Mouse (Mus musculus): ENCODE measurements around the gene Fam222a.

Gene Fam222a

DNA sequence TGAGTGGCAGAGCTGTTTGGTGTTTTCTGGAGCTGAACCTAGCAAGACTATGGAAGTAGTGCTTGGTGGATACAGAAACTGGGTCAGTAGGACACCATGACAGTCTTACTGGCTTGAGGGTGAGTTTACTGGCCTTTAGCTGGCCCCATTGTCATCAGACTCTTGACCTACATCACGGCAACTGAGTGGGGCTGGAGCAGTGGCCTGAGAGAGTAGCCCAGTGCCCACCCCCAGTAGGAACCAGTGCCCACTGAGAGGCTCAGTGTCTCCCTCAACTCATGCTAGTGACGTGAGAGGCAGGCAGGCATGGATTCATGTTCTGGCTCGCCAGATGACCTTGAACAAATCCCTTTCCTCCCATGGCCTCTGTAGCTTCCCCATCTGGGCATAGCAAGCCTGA is 15.2 kb downstream of the Fam222a start:
- in situ Hi-C loops (cut with MseI, MboI) = no loop called here

GRCm38 (mm10) chr5:114583490-114584175 is 15.8 kb downstream of the Fam222a start:
- in situ Hi-C loops (cut with MseI, MboI) = no loop called here

GRCm38 (mm10) chr5:114584293-114585104 is 16.7 kb downstream of the Fam222a start:
- in situ Hi-C loops (cut with MseI, MboI) = no loop called here

DNA sequence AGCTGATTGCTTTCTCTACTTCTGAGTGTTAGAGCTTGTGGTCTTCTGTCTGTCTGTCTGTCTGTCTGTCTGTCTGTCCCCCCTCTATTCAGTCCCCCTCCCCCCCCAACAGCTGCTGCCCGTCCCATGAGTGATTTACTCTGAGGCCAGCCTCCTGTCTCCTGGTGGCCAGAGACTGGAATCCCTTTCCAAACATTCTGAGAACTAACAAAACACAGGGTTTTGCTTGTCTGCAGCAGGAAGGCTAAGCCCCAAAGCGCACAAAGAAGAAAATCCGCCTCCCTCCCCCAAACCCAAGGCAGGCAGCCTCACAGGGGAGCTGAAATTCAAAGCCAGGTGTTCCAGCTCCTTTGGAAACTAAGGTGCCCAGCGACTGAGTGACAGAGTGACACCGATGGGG is 17.9 kb downstream of the Fam222a start:
- in situ Hi-C loops (cut with MseI, MboI) = no loop called here

DNA sequence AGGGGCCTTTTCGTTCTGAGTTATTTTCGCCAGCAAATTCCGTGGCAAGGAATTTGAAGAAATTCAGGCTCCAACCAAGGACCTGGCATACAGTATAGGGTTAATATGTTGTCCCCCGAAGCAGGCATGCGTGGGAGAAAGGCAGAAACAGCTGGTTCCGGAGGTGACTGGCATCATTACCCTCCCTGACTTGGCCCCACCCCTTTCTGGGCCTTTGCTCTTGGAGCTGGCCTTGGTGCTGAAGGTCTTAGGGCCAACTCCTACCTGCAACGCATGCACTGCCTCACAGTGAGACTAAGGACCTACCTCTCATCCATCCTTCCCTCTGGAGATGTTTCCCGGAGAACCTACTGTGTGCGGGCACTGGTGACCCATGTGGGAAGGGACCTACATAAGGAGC is 20.1 kb downstream of the Fam222a start:
- in situ Hi-C loops (cut with MseI, MboI) = no loop called here

GRCm38 (mm10) chr5:114588416-114588815 is 20.6 kb downstream of the Fam222a start:
- in situ Hi-C loops (cut with MseI, MboI) = no loop called here

DNA sequence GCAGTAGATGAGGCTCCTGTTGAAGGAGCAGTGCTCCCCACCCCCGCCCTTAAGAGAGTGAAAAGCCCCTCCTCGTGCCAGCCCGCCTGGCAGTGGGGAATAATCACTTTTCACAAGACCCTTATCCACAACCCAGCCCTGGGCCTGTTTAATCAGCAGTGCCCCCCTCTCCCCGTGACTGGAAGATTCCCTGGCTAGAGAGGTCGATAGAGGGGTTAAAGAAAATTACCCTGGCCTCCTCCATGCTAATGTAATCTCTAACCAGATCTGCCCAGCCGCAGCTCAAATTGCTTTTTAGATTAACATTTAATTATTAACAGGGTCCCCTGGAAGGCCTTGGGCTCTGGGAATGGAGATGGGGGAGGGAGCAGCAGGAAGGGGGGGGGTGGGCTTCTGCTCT is 21.2 kb downstream of the Fam222a start:
- in situ Hi-C loops (cut with MseI, MboI) = no loop called here

DNA sequence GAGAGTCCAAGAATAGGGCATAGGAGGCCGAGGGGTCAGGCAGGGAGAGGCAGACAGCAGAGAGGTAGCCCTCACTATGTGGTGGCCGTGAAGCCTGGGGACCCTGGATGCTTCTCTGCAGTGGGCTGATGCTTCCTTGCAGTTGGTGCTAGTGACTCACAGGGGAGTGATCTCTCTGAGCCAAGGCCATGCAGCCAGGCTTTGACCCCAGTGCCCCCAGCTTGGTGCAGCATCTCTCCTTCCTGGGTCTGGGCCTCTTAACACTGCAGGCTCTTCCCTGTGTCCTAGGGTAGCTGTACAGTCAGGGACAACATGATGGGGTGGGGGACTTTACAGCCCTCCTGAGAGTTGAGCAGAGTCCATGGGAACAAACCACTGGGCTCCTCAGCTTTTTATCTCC is 21.6 kb downstream of the Fam222a start:
- in situ Hi-C loops (cut with MseI, MboI) = no loop called here

DNA sequence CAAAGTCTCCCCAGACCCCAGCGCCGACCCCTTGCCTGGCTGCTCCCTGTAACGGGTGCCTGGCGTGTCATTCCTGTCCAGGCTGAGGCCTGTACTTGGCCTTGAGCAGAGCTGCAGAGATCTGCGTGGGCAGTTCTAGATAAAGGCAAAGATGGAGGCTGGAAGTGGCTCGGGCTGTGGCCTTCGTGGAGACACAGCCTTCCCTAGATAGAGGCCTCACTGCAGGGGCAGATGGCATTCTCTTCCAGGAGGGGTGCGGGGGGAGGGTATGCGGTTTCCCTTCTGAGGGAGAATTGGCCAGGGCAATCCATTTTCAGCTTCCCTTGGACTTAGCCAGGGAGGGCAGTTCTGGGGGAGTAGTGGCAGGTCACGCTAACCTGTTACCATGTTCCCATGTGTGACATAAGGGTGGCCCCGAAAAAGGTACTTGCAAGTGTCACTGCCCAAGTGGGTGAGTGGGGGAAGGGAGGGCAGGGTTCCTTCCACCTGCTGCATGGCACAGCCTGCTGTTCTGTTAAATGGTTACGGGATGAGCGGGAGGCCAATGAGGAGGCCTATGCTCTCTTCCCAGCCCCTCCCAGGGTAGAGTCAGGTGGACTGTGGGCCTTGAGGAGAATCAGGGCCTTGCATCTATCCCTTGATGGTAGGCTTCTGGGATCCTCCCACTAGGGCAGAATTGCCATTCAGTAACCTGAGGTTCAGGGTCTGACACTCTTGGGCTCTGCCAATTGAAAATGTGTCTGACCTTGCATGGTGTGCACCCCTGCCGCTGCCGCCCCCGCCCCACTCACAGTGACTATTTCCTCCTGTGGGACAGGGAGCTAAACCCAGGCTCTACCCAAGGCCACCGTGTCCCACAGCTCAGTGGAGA is 22.5 kb downstream of the Fam222a start:
- in situ Hi-C loops (cut with MseI, MboI) = no loop called here

GRCm38 (mm10) chr5:114591151-114591561 is 23.3 kb downstream of the Fam222a start:
- in situ Hi-C loops (cut with MseI, MboI) = no loop called here

GRCm38 (mm10) chr5:114592463-114593160 is 24.8 kb downstream of the Fam222a start:
- in situ Hi-C loops (cut with MseI, MboI) = no loop called here

DNA sequence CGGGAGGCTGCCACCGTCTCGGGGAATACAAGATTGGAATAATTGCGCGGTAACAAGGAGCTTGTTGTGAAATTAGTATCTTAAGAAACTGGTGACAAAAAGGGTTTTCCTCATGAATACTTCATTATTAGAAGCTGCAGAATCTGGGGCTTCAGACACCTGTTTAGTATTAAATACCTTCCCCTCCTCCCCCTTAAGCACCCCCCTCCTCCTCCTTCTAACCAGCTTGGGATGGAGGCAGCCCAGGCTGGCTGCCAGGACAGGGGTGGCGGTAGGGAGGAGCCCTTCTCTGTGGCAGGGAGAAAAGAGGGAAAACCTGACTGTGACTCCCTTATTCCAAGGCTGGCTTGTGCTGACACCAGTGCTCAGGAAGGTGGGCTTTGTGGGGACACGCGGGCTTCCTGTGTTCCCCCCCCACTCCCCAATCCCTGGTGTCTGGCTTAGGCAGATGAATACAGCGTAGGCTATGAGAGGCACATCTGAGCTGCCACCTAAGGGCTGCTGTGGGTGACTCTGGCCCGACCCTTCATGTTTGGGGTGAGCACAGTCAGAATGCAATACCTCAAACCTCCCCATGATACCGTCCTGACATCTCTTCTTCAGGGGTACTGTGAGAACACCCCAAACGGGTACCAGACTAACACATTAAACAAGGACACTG is 25.5 kb downstream of the Fam222a start:
- in situ Hi-C loops (cut with MseI, MboI) = no loop called here

DNA sequence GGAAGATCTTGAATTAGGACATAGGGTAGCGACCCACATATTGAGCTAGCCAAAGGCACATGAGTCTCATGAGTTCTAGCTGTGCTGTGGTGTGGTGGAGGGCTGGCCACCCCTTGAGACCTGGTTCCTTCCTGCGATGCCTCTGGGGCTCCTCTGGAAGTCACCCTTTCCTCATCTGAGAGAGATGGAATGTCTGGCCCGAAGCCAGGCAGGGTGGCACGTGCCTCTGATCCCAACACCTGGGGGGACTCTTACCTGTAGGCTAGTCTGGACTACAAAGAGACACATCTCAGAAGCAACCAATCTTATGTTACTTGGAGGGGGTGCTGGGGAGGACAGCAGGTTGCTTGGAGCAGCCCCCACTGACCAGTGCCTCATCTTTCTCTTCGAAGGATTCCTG is 26.1 kb downstream of the Fam222a start:
- in situ Hi-C loops (cut with MseI, MboI) = no loop called here

DNA sequence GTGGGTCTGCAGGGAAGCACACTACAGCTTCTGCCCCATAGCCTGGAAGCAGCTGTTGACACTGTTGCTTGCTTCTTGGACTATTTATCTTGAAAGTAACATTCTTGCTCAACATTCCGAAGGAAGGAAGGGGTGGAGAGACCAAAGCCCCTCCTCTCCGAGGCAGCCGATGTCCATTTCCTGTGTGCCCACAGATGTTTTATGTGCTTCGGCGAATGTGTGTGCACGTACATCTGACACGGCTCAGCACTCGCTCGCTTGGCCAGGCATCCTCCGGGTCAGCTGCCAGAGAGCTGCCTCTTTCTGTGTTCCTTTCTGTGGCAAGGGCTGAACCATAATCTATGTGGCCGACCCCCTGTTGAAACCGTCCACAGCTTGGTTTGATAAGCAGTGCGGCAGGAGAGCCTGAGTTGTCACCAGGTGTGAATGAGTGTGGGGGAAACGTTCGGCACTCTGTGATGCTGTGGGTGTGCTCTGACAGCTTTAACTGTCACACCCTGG is 27.0 kb downstream of the Fam222a start:
- in situ Hi-C loops (cut with MseI, MboI) = no loop called here

GRCm38 (mm10) chr5:114596604-114597003 is 28.8 kb downstream of the Fam222a start:
- in situ Hi-C loops (cut with MseI, MboI) = no loop called here

DNA sequence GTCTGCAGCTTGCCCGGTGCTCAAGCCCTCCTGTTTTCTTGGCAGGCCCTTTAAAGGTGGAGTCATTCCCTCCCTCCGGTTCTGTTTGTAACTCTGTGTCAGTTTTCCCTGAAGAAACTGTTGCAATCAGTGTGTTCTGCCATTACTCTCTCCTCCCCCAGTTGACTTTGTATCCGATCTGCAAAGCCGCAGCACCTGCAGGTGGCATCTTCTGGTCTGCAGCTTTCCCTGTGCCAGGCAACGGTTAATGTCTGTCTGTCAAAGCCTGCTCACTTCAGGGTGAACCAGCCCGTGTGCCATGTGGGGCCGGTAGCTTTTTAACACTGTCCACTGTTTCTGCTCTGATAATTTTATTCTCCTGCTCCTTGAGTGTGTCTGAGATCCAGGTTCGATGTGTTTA is 29.4 kb downstream of the Fam222a start:
- in situ Hi-C loops (cut with MseI, MboI) = no loop called here

DNA sequence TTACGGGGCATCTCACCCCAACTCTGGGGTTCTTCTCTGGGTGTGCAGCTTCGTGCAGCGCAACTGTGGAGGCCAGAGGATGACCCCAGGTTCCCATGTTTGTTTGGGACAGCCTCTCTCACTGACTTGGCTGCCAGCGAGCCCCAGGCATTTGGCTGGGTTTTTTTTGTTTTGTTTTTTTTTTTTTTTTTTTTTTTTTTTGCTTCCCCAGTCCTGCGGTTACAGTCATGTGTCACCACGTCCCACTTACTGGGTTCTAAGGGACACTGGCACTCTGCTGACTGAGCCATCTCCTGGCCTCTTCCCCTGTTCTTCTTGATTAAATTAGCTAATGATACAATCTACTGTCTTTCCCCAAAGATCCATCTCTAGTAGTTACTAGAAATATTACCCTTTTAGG is 29.8 kb downstream of the Fam222a start:
- in situ Hi-C loops (cut with MseI, MboI) = no loop called here

GRCm38 (mm10) chr5:114602012-114602411 is 34.2 kb downstream of the Fam222a start:
- in situ Hi-C loops (cut with MseI, MboI) = no loop called here

GRCm38 (mm10) chr5:114603975-114604374 is 36.2 kb downstream of the Fam222a start:
- in situ Hi-C loops (cut with MseI, MboI) = no loop called here

DNA sequence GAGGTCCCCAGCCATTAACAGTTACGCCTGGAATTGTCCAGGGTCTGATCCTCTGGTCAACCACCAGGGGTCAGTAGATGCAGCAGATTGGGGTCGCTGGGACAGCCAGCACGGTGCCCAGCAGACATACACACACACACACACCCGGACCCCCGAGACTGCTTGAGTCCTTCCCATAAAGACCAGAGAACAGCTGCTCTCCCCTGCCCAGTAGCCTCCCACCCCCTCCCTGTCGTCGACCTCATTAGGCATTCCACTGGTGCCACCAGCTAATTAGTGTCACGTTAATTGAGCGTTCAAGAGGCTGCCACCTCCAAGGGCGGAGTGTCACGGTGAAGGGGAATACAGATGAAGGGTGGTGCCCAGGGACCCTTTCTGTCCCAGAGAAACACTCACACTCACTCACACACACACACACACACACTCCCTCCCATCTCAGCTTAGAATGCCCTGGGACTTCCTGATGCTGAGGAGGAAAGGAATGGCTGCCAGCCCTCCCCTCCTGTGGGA is 37.0 kb downstream of the Fam222a start:
- in situ Hi-C loops (cut with MseI, MboI) = no loop called here

DNA sequence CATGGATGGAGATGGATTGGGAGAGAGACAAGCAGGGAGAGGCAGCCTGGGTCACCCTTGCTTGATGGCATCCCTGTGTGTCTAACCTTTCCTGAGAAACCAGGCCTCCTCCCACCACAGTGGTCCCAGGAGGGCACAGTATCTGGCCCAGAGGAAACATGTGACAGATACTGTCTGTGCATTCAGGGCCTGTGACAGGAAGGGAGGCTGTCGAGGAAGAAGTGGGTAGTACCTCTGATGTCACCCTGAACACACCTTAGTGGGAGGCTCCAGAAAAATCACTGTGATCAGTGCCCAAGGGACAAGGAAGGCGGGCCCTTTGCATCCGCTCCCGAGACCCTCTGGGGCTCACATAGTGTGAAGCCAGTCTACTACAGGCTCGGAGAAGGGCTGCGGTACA is 38.2 kb downstream of the Fam222a start:
- in situ Hi-C loops (cut with MseI, MboI) = no loop called here

All from mouse trophoblast stem cell (cell line).